Mouse (Mus musculus) G1E (cell line): Measurements from ENCODE around the gene Med15.

ENCODE experiments used
- CTCF ChIP-seq: IDR thresholded peaks from 2 replicates; pipeline ENCODE4 v1.5.1; 2012; ENCODE audit warnings: low read depth, low read length, inconsistent platforms, mixed read lengths
- GATA1 ChIP-seq: IDR thresholded peaks from 2 replicates; pipeline ENCODE4 v1.6.1; 2012; ENCODE audit warnings: borderline replicate concordance, low read length, inconsistent platforms, mixed read lengths
- GATA2 ChIP-seq: IDR thresholded peaks from 2 replicates; pipeline ENCODE4 v1.6.1; 2012; ENCODE audit warnings: low read depth, low read length, inconsistent platforms, borderline replicate concordance
- TAL1 ChIP-seq: conservative IDR thresholded peaks from 2 replicates; pipeline ENCODE4 v1.6.1; 2012; ENCODE audit warnings: low read depth, low read length, inconsistent platforms, mixed read lengths

GRCm38 (mm10) chr16:17650711-17651110 lies 82.0 kb downstream of the Med15 start:
- TF ChIP-seq CTCF: no peak
- TF ChIP-seq GATA1: no peak
- TF ChIP-seq TAL1: no peak
- TF ChIP-seq GATA2: no peak
